Mouse (Mus musculus) gonadal fat pad, adult 2 months (tissue): ENCODE results near the gene Ube2f. TPM values are rescaled to one million over a fixed set of nuclear protein-coding genes. Genes with fewer than 3 reads are reported as not detected.

Source experiments
- DNase-seq: peaks from one replicate; pipeline ENCODE4 v3.0.0-alpha.2; 2012; ENCODE audit warnings: low read depth
- polyA plus RNA-seq: library from polyadenylated mRNA; depleted of rRNA; stranded (reverse); fragments of >200 nt; gene quantifications from 2 replicates; pipeline ENCODE4 v1.2.3, GENCODE M21; 2012

Gene Ube2f
- polyA plus RNA-seq, 1 experiment: 37.7 TPM

GRCm38 (mm10) chr1:91237676-91238075 lies 12.4 kb upstream of the Ube2f start:
- DNase-seq: no peak

DNA sequence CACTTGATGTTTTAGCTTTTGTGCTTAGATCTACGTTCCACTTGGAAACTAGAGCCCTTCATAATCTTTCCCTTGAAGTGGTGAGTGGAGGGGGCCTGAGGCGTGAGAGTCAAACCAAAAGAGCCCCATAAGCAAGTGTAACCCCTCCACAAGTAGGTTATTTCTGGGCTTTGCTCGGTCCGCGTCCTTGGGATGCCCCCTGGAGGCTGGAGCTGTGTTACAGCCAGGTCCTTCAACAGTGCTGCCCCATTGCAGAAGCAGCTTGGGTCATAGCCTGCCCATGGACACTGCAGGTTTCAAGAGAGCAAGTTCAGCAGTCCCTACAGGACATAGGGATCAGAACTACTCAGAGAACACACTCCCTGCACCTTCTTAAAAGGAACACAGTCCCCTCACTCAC lies 11.0 kb upstream of the Ube2f start:
- DNase-seq: no peak

DNA sequence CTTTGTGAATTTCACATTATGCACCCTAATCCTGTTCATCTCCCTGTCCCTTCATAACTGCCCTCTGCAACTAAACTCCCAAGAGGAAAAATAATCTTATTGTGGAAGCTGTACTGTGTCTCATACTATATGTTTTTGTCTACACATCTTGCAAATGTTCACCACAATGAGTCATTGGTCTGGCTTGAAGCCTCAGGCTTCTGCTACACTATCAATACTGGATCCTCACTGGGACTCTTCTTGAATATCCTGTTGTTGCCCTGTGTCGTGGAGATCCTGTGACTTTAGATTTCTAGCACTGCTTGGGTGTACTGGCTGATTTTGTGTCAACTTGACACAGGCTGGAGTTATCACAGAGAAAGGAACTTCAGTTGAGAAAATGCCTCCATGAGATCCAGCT lies 10.3 kb upstream of the Ube2f start:
- DNase-seq: no peak

DNA sequence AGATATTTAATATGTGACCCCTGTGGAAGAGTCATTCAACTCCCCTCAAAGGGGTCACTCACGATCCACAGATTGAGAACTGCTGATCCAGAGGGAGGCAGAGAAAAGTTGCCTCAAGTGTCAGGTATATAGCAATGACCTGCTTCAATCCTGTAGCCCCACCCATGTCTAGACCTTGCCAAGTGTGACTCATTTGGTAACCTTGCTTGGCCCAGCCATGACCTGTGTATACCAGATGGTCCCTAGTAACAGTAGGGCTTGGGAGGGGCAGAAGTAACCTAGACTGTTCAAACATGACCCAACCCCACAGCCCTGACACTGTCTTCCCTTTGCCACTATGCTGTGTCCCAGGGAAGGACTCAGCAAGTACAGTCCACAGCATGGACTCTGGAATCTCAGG lies 9.4 kb upstream of the Ube2f start:
- no peak for DNase-seq

DNA sequence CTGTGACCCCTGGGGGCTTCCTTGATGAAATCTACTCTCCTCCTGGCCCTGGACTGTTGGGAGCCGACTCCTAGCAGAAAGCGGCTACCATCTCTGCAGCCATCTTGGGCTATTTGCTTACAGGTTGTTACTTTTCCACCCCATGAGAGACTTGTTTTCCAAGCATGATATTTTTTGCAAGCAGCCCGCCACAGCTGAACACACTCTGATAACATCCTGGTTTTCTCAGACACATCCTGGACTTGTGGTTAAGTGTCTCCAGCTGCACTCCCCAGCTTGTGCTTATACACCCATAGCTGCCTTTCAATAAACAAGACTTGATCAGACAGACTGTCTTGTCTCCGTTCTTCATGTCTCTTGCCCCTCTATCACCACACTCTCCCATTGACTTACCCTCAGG lies 8.9 kb upstream of the Ube2f start:
- DNase-seq: no peak

DNA sequence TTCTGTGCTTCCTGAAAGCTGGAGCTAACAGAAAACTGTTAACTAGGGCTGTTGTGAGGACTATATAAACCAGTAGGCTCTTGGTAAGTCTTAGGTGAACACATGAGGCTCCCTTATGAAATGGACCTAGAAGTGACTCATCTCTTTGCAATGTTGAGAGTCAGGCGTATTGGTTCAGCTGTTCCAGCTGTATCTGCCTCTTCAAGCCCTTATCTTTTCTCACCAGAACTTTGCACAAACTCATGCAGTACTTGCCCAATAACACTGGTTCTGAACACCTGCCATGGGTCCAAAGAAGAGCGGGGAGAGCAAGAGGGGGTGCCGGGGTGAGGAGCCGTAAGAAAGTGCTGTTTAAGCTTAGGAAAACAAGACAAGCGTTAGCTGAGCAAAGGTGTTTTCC lies 1.9 kb upstream of the Ube2f start:
- no peak for DNase-seq

DNA sequence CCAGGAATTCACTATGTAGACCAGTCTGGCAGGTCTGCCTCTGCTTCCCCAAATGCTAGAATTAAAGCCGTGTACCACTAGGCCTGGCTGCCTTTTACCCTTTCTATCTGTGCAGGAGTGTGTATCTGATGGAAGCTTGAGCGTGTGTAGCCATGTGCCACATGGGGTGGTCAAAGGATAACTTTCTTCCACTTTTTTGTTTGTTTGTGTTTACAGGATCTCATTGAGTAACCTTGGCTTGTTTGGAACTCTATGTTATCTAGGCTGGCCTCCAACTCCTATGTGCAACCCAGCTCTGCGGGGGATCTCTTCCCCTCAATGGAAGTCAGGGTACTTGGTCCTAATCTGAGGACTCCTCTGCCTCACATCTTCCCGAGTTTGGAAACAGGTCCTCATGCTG lies 1.1 kb upstream of the Ube2f start:
- DNase-seq: no peak

DNA sequence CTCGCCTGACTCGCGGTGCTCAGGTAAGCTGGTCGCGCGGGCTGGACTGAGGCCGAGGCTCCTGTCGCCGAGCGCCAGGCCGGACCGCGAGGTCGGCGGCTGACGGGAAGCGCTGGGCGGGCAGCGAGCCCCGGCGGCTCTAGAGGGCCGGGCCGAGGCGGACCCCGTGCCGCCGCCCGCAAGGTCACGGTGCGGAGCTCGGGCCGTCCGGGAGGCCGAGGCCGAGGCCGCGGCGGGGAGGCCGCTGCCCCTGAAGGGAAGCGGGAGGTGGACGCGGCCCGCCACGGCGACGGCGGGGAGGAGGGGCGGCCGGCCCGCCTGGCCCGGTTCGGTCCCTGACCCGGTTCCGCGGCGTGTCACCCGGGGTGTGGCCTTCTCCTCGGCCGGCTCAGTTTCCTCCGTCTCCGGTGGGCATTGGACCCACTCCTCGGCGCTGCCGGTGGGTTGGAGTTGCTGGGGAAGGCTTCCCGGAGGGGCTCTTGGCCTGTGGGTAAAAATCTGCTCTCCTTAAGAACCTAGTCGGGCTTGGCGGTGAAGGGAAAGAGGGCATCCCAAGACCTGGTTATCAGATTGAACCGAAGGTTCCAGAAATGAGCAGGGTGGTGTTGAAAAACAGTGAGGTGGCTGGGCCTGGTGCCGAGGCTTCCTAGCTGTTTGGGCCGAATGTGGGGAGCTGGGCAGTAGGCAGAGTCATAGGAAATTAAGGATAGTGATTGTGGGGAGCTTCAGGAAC lies 477 bp downstream of the Ube2f start:
- no peak for DNase-seq

DNA sequence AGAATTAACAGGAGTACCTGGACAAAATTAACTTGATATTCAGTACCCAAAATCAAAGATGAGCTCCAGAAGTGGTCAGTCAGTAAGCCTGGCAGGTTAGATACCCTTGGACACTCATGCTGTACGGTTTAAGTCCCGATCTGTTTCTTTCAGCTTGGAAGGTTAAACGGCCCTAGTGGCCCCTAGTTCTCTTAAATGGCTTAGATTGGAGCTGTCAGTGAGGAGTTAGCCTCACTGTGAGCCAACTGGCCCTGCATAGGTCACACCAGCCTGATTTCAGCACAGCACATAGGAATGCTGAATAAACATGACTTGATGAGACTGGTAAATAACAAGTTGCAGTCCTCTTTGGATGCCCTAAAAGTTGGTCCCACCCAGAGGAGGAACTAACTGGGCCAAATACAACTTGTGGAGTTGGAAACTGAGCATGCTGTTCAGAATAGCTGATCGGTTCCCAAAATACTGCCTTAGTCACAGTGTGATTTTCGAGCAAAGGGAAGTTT lies 1.1 kb downstream of the Ube2f start:
- DNase-seq: no peak

GRCm38 (mm10) chr1:91251927-91252326 lies 1.8 kb downstream of the Ube2f start:
- DNase-seq: no peak

- no peak for DNase-seq
Measured at GRCm38 (mm10) chr1:91257918-91258317, 7.8 kb downstream of the Ube2f start.

GRCm38 (mm10) chr1:91259794-91260193 lies 9.7 kb downstream of the Ube2f start:
- no peak for DNase-seq

GRCm38 (mm10) chr1:91262508-91262907 lies 12.4 kb downstream of the Ube2f start:
- no peak for DNase-seq

DNA sequence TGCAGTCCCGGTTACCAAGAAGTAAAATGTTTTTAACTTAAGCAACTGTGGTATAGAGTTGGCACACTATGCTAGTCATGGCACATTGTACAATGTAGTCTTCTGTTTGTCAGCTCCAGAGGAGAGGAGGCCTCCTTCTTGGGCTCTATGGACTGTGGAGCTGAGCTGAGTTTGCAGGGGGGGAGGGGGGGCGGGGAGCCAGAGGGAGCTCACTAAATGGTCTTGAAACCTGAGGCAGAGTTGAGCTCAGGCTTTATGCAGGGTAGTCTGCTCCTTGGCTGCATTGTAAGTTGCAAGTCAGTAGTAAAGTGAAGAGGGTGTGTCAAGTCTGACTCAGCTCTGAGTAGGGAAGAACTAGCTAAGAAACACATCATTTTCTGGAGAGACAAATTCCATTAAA lies 22.2 kb downstream of the Ube2f start:
- DNase-seq: no peak

DNA sequence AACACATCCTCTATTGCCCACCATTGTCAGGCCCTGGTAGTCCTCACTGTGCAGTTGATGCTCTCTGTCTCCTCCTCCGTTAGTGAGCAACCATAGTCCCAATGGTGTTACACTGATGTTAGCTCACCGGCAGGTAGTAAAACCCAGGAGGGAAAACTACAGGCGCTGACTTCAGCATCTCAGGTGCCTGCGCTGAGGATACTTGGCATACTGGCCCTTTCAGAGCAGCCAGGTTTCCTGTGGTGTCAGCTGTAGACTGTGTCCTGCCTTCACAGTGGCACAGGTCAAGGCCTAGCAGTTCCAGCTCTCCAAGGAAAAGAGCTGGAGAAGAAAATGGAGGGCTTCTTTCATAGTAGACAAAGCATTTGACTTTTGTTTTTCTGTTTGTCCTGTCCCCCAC lies 26.5 kb downstream of the Ube2f start:
- DNase-seq: no peak

- no peak for DNase-seq
Measured at GRCm38 (mm10) chr1:91277480-91277879, 27.4 kb downstream of the Ube2f start.

GRCm38 (mm10) chr1:91278410-91279119 lies 28.5 kb downstream of the Ube2f start:
- no peak for DNase-seq

DNA sequence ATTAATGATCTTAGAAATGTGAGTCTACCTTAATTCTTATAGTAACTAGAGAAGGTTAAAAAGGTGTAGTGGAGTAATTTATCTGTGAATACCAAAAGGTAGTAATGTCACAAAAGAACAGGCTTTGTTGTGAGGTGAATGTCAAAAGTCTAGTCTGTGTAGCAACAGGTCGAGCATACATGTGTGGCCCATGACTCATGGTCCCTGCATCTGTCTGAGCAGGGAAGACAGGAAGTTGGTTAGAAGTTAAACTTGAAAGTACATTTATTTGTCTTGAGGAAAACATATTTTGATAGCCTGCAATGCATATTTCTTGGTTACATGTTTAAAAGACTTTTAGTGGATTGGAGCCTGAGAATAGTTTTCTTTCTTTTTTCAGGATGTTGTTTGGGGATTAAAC lies 29.0 kb downstream of the Ube2f start:
- DNase-seq: no peak

DNA sequence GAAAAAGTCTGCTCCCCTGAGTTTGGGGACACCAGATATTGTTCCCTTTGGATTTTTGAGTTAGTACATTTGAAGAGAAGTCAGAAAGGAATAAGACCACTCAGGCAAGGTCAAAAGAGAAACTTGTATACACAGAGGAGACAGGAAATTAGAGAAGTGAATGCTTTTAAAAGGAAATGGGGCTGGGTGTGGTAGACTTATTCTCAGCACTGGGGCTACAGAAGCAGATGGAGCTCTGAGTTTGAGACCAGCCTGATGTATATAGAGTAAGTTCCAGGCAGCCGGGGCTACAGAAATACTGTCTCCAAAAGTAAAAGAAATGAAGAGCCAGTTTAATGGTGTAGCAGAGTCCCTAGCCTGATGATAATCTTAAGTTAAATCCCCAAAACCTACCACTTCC lies 32.5 kb downstream of the Ube2f start:
- no peak for DNase-seq

DNA sequence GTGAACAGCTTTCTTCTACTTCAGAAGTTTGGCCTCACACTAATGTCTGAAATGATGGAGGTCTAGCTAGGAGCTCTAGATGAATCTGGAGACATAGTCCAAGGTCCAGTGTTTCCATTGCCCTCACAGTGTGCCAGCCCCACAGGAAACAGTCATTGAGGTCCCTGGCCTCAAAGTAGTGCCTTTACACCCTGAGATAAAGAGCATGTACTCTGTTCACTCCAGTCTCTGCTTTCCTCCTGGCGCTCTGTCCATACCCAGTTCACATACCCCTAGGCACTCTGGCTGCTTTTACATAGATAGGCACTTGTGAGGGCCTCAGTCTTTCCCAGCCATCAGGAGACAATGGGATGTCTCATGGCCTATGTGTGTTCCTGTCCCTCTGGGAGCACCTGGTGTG lies 39.3 kb downstream of the Ube2f start:
- DNase-seq: no peak

DNA sequence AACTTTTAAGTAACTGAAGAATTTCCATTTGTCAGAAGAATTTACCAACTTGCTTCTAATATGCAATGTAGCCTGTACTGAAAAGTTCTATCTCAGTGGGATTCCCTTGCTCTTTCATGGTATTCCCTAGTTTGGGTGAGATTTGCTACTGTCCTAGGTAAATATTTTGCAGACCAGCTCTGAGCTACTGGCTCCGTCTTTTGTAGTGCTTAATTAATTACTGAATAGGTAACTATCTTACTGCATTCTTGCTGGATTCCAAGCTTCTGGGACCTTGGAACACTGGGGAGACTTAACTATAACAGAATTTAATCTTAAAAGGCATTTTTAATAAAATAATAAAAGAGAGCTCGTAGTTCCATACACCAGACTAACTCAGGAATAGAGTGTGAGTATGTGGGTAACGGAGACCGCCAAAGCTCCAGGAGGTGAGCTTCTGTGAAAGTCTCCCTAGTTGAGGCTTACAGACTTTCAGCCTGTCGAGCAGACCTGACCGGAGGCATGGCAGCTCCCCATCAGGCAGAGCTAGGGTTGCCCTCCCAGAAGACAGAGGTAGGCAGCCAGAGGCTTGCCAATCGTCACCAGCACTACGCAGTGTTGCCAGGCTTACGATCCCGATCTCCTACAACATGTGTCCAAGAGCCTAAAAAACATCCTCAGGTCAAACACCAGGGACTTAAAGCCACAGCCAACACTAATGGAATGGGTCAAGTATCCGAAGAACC lies 42.2 kb downstream of the Ube2f start:
- DNase-seq: no peak

- no peak for DNase-seq
Measured at GRCm38 (mm10) chr1:91295544-91295943, 45.4 kb downstream of the Ube2f start.
